8 mouse cellular contexts compared by ENCODE assay signal in the genomic region with DNA sequence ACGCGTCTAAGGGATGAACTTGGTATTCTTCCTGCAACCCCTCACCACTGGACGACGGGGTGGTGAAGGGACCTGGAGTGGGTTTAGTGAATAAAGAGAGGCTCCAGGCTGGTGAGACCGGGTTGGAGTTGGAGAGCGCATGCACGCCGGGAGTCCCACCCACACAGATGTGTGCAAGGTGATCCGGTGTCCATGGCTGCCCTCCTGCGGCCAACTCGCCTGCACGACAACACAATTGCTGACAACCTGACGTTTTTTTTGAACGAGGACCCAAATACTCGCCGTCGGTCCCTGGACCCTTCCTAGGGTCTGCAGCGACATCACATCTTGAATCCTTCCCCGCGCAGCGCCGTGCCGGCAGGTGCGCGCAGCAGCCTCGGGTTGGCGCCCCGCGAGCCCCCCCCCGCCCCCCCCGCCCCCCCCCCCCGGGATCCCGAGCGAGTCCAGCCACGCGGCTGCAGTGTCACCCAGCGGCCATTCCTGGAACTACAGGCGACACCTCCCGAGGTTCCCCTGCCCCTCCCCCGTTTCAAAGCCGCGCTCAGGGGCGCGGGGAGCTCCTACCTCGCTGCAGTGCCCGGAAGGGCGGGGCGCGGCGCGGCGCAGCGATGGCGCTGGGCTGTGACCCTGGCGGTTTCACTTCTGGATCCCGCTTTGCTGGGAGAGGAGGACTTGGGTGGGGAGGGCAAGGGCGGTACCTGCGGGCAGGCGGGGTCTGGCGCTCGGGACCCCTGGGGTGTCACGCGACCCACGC. TPM values are rescaled to one million over a fixed set of nuclear protein-coding genes. Genes with fewer than 3 reads are reported as not detected.
DNase-seq lines count a peak whose midpoint lies in the region; ATAC-seq and TF ChIP-seq lines count a peak whose summit lies in the region.

No protein-coding gene starts in this region.

- H3K4me3 ChIP-seq in E14TG2a.4 (replicated peaks; ENCODE audit: low read length): peak overlapping the region; percentile 81
- peak overlapping the region; percentile 53 for H3K4me3 ChIP-seq in forebrain, embryonic 15.5 days
- peak overlapping the region; percentile 72 for H3K4me3 ChIP-seq in lung, adult 2 months (replicated peaks; ENCODE audit: extremely low read depth, low read depth, low read length)
- H3K4me3 ChIP-seq in neural tube, embryonic 15.5 days (replicated peaks): peak overlapping the region; percentile 49

- peak overlapping the region; percentile 69 for H3K4me2 ChIP-seq in forebrain, embryonic 15.5 days (replicated peaks)
- peak overlapping the region; percentile 75 for H3K4me2 ChIP-seq in neural tube, embryonic 15.5 days

- TF ChIP-seq CTCF in E14TG2a.4 (conservative IDR thresholded peaks at IDR 0.05; ENCODE audit: low read length): 0 out of 2 replicates have a peak, but pooled peaks have one; percentile 10
- peak; percentile 56 for TF ChIP-seq CTCF in lung, adult 2 months (IDR thresholded peaks at IDR 0.05; ENCODE audit: insufficient read depth, low read length)

- peak overlapping the region; percentile 47 for H3K9ac ChIP-seq in forebrain, embryonic 15.5 days (replicated peaks)
- peak overlapping the region; percentile 60 for H3K9ac ChIP-seq in neural tube, embryonic 15.5 days (replicated peaks)

- peak; percentile 80 for ATAC-seq in forebrain, embryonic 15.5 days (replicated peaks)
- ATAC-seq in neural tube, embryonic 15.5 days (ENCODE audit: low FRiP score): peak; percentile 92

- peaks cover 65% of the 10 kb centered on the region for H3K4me1 ChIP-seq in E14TG2a.4 (replicated peaks; ENCODE audit: low read depth, low read length)
- H3K4me1 ChIP-seq in forebrain, embryonic 15.5 days: peaks cover 14% of the 10 kb centered on the region
- H3K4me1 ChIP-seq in lung, adult 2 months (ENCODE audit: control insufficient read depth, insufficient read depth, low read length): no peaks in the 10 kb centered on the region; the same call in 1 of the 2 replicates
- H3K4me1 ChIP-seq in neural tube, embryonic 15.5 days: peaks cover 10% of the 10 kb centered on the region

- WGBS in forebrain, embryonic 15.5 days: under 1% methylated on average over 51 of the region's 64 CpGs
- WGBS in lung, adult 2 months: under 1% methylated on average over 52 of the region's 64 CpGs
- 1% methylated on average over 45 of the region's 64 CpGs for WGBS in neural tube, embryonic 15.5 days

- 0 out of 2 replicates have a peak, but pooled peaks have one; percentile 1 for TF ChIP-seq POLR2A in lung, adult 2 months (IDR thresholded peaks at IDR 0.05; ENCODE audit: borderline replicate concordance, extremely low read depth, low read depth, low read length)

- H3K27ac ChIP-seq in forebrain, embryonic 15.5 days (replicated peaks): 0 out of 2 replicates have a peak overlapping the region, but pooled peaks have one; percentile 11
- H3K27ac ChIP-seq in neural tube, embryonic 15.5 days (replicated peaks): peak overlapping the region; percentile 84

- no peaks in the 10 kb centered on the region for H3K9me3 ChIP-seq in E14TG2a.4 (ENCODE audit: low read length)
- H3K9me3 ChIP-seq in forebrain, embryonic 15.5 days: no peaks in the 10 kb centered on the region
- no peaks in the 10 kb centered on the region for H3K9me3 ChIP-seq in neural tube, embryonic 15.5 days (replicated peaks)

- peaks cover 30% of the 10 kb centered on the region for H3K27me3 ChIP-seq in E14TG2a.4 (ENCODE audit: insufficient read depth, low read length)
- H3K27me3 ChIP-seq in forebrain, embryonic 15.5 days: peaks cover 32% of the 10 kb centered on the region
- peaks cover 32% of the 10 kb centered on the region for H3K27me3 ChIP-seq in neural tube, embryonic 15.5 days (replicated peaks)

- H3K36me3 ChIP-seq in E14TG2a.4 (ENCODE audit: insufficient read depth, low read length): peaks cover 38% of the 10 kb centered on the region
- no peaks in the 10 kb centered on the region for H3K36me3 ChIP-seq in forebrain, embryonic 15.5 days
- no peaks in the 10 kb centered on the region for H3K36me3 ChIP-seq in neural tube, embryonic 15.5 days

- peak; percentile 66 for DNase-seq in c-Kit-positive CD71-positive TER-119-negative erythroid progenitor cells, embryonic 14.5 days (ENCODE audit: low read depth)
- peak; percentile 49 for DNase-seq in heart, postnatal 25 days (ENCODE audit: low spot score)
- DNase-seq in layer of hippocampus, adult 18-20 months (ENCODE audit: low spot score in 2 of 2): peak; percentile 51 to 79
- DNase-seq in lung, adult 2 months: peak; percentile 89
- DNase-seq in testis, postnatal 10 days (ENCODE audit: low spot score): peak; percentile 95

- intact Hi-C loops in heart, postnatal 25 days (cut with DNase I): loop anchor here (1.0 to 2.0 kb wide), 2 partner anchors 115 to 193 kb away; no protein-coding TSS in a partner anchor

RNA-seq across cellular contexts. Expression of a gene that starts 11.3 kb away (rescaled TPM):
- 0.42 and 0.61 TPM in 2 replicates for polyA plus RNA-seq in forebrain, embryonic 15.5 days (2015; fragmentation: Nextera tagmentation; extraction: Ambion mirVana)
- total RNA-seq in heart, postnatal 25 days (2021): not detected
- total RNA-seq in layer of hippocampus, adult 18-20 months (2021): 1 to 10 TPM; 1.2 to 2.1 TPM
- polyA plus RNA-seq in lung, adult 2 months (2012; rRNA removed): 48.0 and 48.9 TPM in 2 replicates
- polyA plus RNA-seq in neural tube, embryonic 15.5 days (2015; fragmentation: Nextera tagmentation; extraction: Ambion mirVana): 1.1 and 8.3 TPM in 2 replicates

RNA-seq across cellular contexts. Expression of a gene that starts 18.8 kb away (rescaled TPM):
- polyA plus RNA-seq in forebrain, embryonic 15.5 days (2015; fragmentation: Nextera tagmentation; extraction: Ambion mirVana): 259 and 263 TPM in 2 replicates
- total RNA-seq in heart, postnatal 25 days (2021): 10 to 100 TPM; 49.0 to 54.6 TPM
- total RNA-seq in layer of hippocampus, adult 18-20 months (2021): 10 to 100 TPM; 83.0 to 95.4 TPM
- polyA plus RNA-seq in lung, adult 2 months (2012; rRNA removed): 44.8 and 58.0 TPM in 2 replicates
- 243 and 278 TPM in 2 replicates for polyA plus RNA-seq in neural tube, embryonic 15.5 days (2015; fragmentation: Nextera tagmentation; extraction: Ambion mirVana)

RNA-seq across cellular contexts. Expression of a gene that starts 45.3 kb away (rescaled TPM):
- polyA plus RNA-seq in forebrain, embryonic 15.5 days (2015; fragmentation: Nextera tagmentation; extraction: Ambion mirVana): 6.1 and 6.2 TPM in 2 replicates
- total RNA-seq in heart, postnatal 25 days (2021): 1 to 10 TPM; 7.7 to 9.2 TPM
- 1 to 10 TPM; 1.4 to 1.9 TPM for total RNA-seq in layer of hippocampus, adult 18-20 months (2021)
- polyA plus RNA-seq in lung, adult 2 months (2012; rRNA removed): 31.7 and 33.8 TPM in 2 replicates
- polyA plus RNA-seq in neural tube, embryonic 15.5 days (2015; fragmentation: Nextera tagmentation; extraction: Ambion mirVana): 7.3 and 9.4 TPM in 2 replicates

RNA-seq across cellular contexts. Expression of a gene that starts 57.3 kb away (rescaled TPM):
- 6.5 and 7.7 TPM in 2 replicates for polyA plus RNA-seq in forebrain, embryonic 15.5 days (2015; fragmentation: Nextera tagmentation; extraction: Ambion mirVana)
- 1 to 10 TPM; 8.4 to 9.3 TPM for total RNA-seq in heart, postnatal 25 days (2021)
- 1 to 10 TPM; 8.7 to 9.1 TPM for total RNA-seq in layer of hippocampus, adult 18-20 months (2021)
- 26.6 and 28.1 TPM in 2 replicates for polyA plus RNA-seq in lung, adult 2 months (2012; rRNA removed)
- polyA plus RNA-seq in neural tube, embryonic 15.5 days (2015; fragmentation: Nextera tagmentation; extraction: Ambion mirVana): 7.4 and 9.6 TPM in 2 replicates

Comparison
In these comparisons a context has a peak if more than half of its experiments do, and no peak if none do; other contexts are left out.
1. Peak in every context shown above with its lines: DNase-seq, ATAC-seq, H3K4me3 ChIP-seq and H3K27ac ChIP-seq.